Mouse (Mus musculus): Measurements from ENCODE around the gene Esyt3.

The Esyt3 gene

DNA sequence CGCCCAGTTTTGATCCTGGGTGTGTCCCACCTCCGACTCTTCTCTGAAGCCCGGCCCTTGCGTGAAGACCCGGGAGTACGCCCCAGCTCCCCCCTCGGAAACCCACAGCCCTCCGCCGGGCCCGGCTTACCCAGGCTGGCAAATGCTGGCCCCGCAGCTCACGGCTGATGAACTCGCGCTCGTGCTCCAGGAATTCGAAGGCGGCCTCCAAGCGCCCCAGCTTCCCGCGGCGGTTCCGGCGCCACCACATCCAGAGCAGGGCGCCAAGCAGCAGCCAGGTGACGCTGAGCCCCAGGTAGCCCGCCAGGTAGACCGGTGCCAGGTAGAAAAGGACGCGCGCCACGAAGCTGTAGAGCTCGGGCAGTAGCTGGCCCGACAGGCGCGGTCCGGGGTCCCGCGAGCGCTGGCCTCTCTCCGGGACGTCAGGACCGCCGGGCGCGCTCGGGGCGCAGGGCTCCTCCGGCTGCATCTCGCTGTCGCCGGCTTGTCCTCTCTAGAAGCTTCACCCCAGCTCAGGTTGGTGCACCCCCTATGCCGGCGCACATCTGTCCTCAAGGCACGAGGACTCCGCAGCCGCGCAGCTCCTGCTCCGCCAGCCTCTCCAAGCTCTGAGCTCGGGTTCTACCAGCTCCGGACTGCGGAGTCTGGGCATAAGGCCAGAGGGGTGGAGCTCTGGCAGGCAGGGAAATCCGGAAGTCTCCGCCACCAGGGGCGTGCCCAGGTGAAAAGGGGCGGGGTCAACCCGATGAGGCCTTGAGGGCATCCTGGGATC lies at the start of gene Esyt3:
TSS of gene Esyt3 (minus strand) at position 637 of the 772 bp plus-strand sequence.
- in situ Hi-C loops (cut with MboI; ENCODE audit: low sequenced_read_pairs), result no loop called here

DNA sequence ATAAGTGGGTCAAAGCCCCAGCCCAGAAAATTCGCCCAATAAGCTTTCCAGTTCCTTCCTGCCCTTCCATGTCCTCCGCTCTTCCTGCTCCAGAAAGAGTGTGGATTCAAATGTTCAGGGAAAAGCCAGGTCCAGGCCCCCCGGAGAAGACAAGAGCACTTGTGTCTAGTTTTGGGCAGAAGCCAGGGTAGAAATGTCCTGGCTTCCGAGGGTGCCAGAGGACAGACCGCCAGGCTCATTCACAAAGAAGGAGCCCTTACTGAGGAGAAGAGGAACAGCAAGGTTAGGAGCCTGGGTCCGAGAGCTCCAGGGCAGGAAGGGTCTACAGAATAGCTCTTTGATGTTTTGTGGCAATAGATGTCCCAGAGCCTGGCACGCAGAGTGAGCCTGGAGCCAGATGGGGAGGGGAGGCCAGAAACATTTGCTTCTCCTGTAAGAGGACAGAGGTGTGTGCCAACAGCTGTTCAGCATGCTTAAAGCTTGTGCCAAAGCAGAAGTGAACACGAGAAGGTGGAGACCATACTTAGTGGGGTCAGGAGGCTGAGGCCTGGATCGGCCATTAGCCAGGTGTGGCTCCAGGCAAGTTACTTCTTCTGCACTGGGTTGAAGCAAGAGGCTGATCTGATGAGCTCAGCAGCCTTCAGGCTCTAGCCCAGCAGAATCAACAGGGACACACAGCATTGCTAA lies 43.1 kb upstream of the Esyt3 start:
- in situ Hi-C loops (cut with MboI; ENCODE audit: low sequenced_read_pairs), result no loop called here

DNA sequence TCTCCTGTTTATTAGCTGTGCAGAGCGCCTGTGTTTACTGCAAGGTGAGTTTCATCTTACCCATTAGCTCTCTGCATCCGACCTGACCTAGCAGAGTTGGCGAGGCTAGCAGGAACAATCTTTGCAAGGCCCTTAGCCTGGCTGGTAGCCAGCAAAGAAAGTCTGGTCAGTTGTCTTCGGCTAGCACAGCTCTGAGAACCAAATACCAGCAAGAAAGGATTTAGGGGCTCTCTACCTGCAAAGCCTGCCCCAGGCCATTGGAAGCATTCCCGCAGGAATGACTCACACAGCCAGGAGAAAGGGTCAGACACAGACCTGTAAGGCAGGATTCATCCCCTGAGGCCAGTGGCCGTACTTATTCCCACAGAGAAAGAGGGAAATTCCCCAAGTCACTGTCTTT lies 42.4 kb upstream of the Esyt3 start:
- in situ Hi-C loops (cut with MboI; ENCODE audit: low sequenced_read_pairs), result no loop called here

DNA sequence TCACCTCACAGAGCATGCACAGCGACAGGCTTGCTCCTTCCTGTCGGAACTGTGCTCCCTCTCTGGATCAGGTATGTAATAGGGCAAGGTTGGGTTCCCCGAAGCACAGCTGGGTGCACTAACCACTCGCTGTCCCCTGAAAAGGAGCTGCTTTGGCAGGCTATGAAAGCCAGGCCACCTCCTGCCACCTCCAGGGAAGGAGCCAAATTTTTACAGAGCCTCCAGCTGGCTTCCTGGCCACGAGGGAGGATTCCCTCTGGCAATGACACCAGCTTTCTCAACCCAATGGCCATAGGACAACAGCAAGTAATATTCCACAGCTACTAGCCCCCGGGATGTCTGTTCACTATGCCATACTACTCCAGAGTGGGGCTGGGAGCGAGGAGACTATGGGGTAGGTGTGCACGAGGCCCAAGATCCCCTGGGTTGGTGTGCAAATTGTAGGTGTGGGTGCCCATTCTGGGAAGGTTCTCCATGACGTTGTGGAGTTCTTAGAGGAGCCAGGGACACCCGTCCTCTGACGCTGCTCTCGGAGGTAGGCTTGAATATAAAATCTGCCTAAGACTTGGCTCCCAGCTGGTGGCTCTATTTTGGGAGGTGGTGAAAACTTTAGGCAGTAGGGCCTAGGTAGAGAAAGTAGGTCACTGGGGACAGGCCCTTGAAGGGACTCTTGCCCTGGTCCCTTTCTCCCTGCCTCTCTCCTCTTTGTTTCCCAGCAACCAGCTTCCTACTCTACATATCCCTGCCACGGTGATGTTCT lies 38.9 kb upstream of the Esyt3 start:
- in situ Hi-C loops (cut with MboI; ENCODE audit: low sequenced_read_pairs), result no loop called here

DNA sequence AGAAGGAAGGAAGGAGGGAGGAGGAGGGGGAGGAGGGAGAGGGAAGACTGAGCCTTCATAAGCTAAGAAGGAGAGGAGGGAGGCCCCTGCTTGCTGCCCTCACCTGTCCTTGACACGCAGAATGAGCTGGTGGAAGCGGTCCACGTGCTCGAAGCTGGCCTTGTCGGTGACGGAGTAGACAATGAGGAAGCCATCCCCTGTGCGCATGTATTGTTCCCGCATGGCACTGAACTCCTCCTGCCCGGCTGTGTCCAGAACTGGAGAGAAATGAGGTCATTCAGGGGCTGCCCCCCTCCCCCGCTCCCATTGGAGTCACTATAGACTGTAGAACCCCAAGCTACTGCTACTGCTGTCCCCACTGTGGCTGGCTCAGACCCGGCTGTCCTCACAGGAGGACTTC lies 36.0 kb upstream of the Esyt3 start:
- in situ Hi-C loops (cut with MboI; ENCODE audit: low sequenced_read_pairs), result no loop called here

DNA sequence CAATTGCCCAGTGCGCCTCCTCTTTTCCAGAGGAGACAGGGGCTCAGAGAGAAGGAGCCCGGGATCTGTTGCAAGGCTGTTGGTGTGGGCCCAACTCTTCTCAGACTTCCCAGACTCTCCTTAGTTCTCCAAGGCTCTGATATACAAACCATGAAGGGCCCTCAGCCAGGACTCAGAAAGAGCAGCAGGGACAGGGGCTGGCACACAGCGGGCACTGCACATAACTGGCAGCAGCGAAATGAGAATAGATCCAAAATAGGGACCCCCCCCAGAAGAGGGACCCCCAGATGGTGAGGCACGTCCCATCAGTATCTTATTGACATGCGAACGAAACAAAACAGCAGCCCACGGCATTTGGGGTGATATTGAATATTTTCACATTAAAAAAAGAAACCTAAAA lies 34.8 kb upstream of the Esyt3 start:
- in situ Hi-C loops (cut with MboI; ENCODE audit: low sequenced_read_pairs), result no loop called here

DNA sequence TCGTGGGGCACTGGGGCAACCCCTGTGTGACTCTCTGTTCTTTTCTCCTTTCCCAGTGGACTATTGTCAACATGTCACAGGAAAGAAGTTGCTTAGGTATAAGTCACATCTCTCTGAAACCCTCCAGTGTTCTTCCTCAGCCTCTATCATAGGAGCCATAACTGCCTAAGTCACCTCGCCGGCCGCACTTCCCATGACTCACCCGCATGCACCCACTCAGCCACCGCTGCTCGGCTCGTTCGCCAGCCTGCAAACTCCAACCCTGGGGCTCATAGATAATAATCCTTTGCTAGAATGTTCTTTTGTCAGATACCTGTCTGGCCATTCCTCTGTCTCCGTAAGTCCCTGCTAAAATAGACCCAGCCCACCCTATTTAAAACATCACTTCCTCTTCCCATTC lies 33.2 kb upstream of the Esyt3 start:
- in situ Hi-C loops (cut with MboI; ENCODE audit: low sequenced_read_pairs), result no loop called here

DNA sequence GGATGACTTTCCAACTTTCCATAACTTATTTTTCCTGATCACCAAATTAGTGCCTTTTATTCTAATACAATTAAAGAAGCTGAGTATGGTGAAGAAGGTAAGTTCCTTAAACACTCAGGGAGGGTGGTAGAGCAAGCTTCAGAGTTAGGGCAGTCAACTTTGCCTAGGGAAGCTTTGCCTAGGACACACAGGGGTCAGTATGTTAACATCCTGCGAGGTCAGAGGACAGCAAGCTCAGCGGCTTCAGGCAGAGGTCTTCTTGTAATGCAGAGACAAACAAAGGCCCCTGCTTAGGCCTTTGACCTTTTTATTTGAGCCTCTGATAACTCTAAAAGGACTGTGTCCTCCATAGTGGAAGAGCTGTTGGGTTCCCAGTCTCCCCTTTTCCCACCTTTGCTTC lies 32.4 kb upstream of the Esyt3 start:
- in situ Hi-C loops (cut with MboI; ENCODE audit: low sequenced_read_pairs), result no loop called here

DNA sequence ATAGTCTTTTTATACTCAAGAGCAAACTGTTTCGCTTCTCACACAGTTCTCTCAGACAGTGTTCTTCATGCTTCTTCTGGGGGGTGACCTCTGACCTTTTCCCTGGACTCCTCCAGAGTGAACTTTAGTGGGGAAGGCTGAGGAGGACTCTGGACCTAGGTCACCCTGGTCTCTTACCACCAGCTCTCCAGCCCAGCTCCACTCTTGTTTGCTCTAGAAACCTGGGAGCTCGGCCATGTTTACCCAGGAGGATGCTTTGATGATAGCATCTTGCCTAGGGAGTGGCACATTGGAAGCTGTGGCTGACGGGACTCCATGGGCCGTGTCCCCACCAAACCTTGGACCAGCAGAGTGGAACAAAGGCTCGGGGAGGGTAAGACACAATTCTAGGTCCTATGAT lies 31.8 kb upstream of the Esyt3 start:
- in situ Hi-C loops (cut with MboI; ENCODE audit: low sequenced_read_pairs), result no loop called here

DNA sequence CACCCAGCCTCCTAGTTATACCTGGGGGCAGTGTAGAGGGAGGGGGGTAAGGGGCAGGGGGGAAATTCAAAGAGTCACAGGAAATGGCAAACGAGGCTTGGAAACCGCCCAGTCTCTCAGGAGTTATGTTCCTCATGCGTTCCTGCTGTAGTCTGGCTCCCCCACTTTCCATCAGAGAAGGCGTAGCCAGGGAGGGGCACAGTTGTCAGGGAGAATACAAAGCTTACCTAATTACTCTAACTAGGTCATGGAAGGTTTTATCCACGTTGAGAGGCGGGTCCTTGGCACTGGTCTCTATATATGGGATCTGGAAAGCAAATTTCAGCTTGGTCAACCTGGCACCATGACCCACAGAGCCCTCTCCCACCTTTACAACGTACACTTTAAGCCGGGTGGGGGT lies 31.1 kb upstream of the Esyt3 start:
- in situ Hi-C loops (cut with MboI; ENCODE audit: low sequenced_read_pairs), result no loop called here

DNA sequence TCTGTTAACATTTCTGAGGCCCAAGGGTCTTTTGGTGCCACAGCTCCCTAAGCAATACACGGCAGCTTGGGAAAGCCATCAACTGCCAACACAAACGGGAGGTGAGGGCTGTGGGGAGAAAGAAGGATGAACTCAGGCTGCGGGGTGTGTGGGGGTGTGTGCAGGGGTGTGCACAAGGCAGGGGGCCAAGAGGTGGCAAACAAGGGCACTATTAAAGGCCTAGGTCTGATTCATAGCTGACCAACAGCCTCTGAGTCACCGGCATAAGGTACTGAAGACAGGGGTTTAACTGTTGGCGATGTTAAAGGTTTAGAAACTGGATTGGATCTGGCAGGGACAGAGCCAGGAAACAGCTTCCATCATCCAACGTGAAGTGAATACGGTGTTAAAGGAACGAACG lies 30.5 kb upstream of the Esyt3 start:
- in situ Hi-C loops (cut with MboI; ENCODE audit: low sequenced_read_pairs), result no loop called here

DNA sequence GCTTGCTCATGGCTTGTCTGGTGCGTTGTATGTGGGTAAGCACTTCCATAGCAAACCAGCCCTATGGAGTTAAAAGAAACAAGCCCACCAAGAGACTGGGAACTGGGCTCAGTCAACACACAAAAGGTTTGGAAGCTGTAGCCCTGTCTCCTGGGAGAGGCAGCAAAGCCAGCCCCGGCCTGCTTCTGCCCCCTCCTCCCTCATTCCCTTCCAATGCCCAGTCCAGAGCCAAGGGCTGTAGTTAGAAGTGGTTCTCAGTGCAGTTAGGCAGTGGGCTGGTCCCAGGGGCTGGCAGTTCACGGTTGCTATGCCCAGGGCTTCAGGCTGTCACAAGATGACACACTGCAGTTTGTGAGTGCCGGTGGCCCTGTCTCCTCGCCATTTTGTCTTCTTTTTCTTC lies 29.7 kb upstream of the Esyt3 start:
- in situ Hi-C loops (cut with MboI; ENCODE audit: low sequenced_read_pairs), result no loop called here

DNA sequence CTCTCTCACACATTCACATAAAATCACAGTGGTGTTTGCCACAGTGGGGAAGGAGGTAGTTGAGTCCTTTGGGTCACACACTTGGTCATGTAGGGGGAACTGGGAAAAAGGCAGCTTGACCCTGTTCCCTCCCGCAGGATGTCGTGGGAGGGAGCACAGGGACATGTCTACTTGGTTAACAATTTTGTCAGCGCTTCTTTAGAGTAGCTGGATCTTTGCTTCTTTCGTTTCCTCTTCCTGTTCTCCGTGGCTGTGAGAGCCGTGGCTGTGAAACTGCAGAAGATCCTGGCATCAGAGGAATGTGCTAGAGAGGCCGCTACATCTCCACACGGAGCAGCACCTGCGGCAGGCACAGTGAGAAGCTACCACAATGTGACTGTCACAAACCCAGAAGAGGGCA lies 24.2 kb upstream of the Esyt3 start:
- in situ Hi-C loops (cut with MboI; ENCODE audit: low sequenced_read_pairs), result no loop called here

DNA sequence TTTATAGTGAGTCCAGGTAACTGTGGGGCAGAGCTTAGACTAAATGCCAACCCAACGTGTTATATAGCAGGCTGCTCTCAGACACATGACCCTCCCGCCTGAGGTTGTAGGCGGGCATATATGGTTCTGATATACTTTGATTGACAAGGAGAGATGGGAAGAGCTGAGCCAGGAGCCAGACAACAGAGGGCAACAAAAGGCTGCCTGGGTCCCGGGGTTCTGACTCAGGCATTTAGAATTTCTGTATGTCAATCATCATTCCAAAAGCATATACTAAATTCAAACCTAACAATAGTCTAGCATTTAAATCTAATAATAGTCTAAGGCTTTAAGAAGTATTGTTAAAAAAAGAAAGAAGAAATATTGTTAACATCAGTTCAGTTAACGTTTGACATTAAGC lies 20.8 kb upstream of the Esyt3 start:
- in situ Hi-C loops (cut with MboI; ENCODE audit: low sequenced_read_pairs), result no loop called here

DNA sequence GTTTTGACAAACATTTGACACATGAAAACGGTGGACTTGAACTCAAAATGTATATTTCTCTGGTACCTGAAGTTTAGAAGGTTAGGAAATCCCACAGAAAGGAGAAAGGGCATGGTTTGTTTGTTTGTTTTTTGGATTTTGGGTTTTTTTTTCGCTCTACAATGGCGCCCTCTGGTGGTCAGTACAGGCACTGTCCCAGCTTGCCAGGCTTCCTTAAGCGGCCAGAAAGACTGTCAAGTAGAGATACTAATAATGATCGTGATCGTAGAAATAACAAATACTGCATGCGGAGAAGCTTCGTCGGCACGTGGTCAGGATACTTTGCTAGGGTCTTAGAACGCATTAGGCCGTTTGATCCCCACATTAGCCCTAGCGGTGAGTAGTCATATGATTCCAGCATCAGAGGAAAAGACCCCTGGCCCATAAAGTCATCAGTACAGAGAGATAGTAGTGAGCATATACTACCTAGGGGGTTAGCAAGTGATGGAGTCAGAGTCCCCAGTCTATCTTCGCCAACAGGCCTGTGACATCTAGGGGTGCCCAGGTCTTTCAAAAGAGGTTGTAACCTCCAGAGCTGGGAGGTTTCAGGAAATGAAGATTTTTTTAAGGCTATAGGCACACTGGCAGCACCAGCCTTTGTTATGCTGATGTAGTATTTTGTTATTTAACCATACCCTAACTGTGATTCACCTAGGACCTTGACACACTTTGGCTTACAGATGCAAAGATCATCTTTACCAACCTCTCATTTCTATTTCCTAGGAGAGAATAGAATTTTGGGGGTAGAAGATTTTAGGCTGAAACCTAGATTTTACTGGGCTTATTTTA lies 18.4 kb upstream of the Esyt3 start:
- in situ Hi-C loops (cut with MboI; ENCODE audit: low sequenced_read_pairs), result no loop called here

DNA sequence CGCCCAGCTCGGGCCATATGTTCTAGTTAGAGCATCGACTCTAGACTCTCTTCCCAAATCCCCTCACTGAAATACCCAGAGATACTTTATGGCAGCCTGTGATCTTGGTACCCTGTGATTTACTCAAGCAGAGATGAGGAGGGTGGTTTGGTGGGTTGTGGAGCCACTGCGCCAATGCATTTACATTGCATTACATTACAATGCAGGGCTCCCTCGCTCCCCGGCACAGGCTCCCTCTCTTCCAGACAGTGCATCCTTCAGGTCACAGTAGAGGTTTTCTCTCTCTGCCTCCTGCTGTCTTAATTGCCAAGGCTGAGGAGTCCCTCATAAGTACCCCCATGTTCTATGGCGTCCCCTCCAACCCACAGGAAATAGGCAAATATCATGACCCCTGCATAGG lies 10.1 kb upstream of the Esyt3 start:
- in situ Hi-C loops (cut with MboI; ENCODE audit: low sequenced_read_pairs), result no loop called here

DNA sequence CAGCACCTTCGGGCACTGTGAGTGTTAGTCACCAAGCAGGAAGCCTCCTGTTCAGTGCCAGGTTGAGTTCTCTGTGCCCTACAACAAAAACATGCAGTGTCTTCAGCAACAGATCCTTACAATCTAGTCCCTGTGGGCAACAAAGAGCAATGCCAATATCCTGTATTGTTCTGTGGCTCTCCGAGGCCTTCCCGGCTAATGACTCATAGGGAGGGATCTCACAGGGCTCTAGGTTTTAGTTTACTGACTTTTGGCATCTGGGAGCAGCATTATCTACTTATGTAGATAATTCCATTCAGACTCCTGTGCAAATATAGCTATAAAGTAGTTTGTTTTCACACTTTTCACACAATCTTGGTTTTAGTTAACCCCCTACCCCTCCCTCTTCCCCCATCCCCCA lies 7.5 kb upstream of the Esyt3 start:
- in situ Hi-C loops (cut with MboI; ENCODE audit: low sequenced_read_pairs), result no loop called here

DNA sequence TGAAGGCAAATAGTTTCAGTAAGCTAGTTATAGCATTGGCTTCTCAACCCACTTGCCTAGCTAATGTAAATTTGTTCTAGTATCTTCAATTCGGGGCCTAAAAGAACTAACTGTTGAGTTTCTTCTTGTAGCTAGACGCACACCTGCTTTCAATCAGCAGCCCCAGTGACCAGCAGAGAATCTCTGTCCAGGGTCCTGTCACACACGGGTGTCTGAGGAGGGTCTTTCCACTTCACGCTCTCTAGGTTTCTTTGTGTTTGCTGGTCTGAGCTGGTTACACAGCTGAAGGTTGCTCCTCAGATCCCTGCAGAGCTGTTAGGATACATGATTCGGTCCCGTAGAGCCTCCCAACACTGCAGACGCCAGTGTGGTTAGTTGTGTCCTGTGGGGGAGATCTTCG lies 4.7 kb upstream of the Esyt3 start:
- in situ Hi-C loops (cut with MboI; ENCODE audit: low sequenced_read_pairs), result no loop called here

DNA sequence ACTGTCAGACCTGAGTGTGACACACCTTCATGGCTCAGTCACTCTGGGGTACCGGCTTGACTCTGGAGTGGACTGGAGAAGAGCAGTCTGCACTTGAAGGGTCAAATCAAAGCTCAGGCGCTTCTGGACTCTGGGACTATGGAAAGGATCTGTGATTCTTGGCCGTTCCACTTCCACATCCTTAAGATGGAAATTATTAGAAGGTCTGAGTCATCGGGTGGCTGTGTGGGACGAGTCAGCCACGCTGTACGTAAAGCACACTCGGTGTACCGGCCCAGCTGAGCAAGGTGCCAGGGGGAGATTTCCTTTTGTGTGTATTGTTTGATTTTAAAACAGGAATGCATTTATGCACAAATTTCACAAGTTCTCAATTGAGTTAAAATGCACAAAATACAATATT lies 3.6 kb upstream of the Esyt3 start:
- in situ Hi-C loops (cut with MboI; ENCODE audit: low sequenced_read_pairs), result no loop called here

DNA sequence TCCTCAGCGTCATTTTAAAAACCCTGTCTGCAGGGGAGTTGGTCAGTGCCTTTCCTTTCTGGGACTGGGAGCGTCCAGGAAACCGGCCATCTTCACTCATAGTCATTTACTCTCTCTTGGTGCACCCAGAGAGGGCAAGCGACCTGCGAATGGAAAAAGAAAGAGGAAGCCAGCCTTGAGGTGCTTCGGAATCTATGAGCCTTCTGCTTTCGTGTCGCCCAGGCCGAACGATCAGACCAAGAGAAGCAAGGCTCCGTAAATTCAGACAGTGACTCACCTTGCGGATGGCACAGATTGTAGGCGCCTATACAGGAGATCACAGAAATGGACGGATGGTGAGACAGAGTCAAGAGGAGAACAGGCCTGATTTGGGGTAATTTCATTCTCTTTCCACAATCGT lies 655 bp upstream of the Esyt3 start:
- in situ Hi-C loops (cut with MboI; ENCODE audit: low sequenced_read_pairs), result no loop called here

DNA sequence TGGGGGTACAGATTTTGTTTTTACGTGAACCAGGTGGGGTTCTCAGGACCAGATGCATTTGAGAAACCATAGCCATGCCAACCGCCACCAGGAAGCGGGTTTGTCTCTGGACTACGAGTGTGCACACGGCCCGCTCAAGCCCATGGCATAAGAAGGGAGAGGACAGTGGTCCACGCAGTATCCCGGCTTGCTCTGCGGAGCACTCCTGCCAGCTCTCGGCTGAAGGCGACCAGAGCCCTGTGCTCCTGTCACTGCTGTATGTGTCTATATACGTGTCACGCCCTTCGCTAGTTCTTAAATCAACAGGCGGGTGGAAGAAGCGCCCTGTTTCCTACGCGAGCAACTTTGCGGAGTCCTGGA lies 816 bp downstream of the Esyt3 start:
- in situ Hi-C loops (cut with MboI; ENCODE audit: low sequenced_read_pairs), result no loop called here

Data from CH12F3 (cell line).